Mouse (Mus musculus) stomach, embryonic 16.5 days (tissue): ENCODE results near the gene Fhl4. TPM values are rescaled to one million over a fixed set of nuclear protein-coding genes. Genes with fewer than 3 reads are reported as not detected.

Source experiments
- polyA plus RNA-seq: library from polyadenylated mRNA; unstranded; fragments of >200 nt; fragmentation: Nextera tagmentation; extraction: Ambion mirVana; gene quantifications from 2 replicates; pipeline ENCODE4 v1.2.1, GENCODE M21; 2015

The Fhl4 gene
- polyA plus RNA-seq, 1 experiment from 2014 or later: 0.30 TPM

Other genes starting within 250 kb of the Fhl4 start
- gene Ric8b, start 184.9 kb downstream of the Fhl4 start, polyA plus RNA-seq: 17.6 and 18.2 TPM in 2 replicates
- gene Tmem263, start 132 bp upstream of the Fhl4 start, polyA plus RNA-seq: 73.5 and 78.5 TPM in 2 replicates
- 9.3 and 12.0 TPM in 2 replicates for gene Mterf2, start 25.5 kb upstream of the Fhl4 start, polyA plus RNA-seq
- 19.8 and 22.1 TPM in 2 replicates for gene Cry1, start 82.6 kb upstream of the Fhl4 start, polyA plus RNA-seq